Mouse (Mus musculus) kidney, postnatal 36 days (tissue): ENCODE measurements at regions not wholly inside any gene's neighbourhood (a gene's known extent, or its start where the extent isn't known, plus 50 kb on each side); places are given as distances from the start of the nearest gene placed in this dataset.

ENCODE experiments used
- DNase-seq, 2 experiments: peaks; one replicate each; pipeline ENCODE4 v3.0.0; 2021 to 2022; ENCODE audit warnings: mixed read lengths in 2 of 2

DNA sequence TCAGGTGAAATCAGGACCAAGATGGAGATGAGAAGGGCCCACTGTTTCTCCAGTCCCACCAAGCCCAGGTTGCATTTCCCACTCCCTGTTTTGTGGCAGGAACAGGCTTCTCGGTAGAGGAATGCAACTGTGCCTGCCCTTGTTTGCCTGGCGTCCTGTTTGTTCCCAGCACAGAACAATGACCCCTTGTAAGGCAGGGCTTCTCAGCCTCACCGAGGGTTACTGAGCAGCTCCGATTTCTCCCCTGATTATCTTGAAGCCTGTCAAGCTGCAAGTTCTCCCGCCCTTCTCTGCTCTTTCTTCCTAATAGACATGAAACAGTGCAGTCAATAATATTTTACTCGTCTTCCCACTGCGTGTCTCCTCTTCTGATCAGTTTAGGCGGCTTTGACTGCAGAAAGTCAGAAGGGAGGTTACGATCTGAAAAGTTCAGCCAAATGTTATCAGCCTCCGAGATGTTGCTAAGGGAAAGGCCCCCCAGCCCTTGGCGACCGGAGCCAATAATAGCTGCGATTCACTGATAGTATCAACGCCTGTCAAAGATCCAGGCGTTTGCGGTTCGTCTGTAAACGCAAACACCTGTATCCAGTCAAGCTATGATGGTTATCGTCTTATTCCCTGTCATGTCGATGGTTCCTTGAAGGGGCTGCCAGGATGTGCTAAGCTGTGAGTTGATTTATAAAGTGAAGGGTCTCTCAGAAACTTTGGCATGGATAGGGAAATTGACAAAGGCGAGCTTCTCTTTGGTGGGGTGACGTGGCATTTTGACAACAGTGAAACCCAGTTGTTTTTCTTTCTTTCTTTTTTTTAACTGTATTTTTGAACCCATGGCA, 287.7 kb upstream of the Zfp507 start:
- DNase-seq: peak; percentile 8 to 14

DNA sequence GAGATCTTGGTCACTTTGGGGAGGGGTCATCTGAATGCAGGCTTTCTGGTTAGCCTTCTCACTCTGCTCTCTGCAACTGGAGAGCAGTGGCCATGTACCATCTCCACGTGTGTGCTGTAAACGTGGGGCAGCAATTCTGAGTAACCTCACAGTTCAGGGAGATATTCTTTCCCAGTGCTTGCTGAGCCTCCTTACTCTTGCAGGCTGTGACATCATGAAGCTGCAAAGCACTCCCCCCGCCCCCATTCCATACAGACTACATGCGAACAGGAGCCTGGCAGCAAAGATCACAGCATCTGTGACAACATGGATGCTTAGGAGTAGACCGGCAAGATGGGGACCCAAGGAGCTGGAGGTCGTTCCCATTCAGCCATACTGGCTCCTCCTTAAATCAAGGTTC, 284.8 kb upstream of the Zfp507 start:
- no peak for DNase-seq

DNA sequence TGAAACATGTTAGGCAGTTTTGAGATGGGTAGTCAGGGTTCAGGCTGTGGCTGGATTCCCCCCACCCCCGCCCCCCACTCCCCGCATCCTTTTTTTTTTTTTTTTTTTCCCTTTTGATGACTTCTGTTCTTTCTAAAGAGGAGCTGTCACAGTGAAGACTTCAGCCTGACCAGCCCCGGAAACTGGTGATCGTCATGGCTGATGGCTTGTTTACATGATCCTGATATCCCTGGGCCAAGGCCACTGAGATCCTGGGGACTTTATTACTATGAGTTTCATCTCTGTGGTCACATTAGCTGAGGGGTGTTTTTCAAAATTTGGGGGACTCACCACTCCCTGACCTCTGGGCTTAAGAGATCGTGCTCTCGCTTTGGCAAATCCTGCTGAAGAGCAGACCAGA, 275.9 kb upstream of the Zfp507 start:
- peak in 1 of 2 experiments; percentile 13 for DNase-seq

DNA sequence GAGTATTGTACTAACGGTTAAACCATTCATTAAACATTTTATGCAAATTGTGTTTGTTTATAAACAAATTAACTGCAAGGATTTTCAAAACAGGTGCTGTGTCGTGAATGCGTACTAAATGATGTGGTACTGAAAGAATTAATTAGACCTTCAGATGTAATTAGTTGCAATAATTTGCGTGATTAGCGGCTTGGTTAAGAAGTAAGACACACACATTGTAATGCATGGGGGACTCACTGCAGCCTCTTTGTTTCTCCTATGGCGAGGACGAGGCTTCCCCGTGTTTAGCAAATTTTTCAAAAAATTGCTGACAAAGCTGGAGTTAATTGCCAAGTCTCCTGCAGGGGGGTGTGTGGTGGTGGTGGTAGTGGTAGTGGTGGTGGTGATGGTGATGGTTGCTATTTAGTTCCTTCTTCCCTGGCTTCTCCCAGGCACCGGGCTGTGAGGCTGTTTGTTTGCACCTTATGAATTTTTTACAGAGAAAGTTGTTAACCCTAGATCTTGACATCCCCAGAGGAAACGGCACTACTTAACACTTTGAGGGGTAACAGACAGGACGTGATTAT, 275.4 kb upstream of the Zfp507 start:
- no peak for DNase-seq

DNA sequence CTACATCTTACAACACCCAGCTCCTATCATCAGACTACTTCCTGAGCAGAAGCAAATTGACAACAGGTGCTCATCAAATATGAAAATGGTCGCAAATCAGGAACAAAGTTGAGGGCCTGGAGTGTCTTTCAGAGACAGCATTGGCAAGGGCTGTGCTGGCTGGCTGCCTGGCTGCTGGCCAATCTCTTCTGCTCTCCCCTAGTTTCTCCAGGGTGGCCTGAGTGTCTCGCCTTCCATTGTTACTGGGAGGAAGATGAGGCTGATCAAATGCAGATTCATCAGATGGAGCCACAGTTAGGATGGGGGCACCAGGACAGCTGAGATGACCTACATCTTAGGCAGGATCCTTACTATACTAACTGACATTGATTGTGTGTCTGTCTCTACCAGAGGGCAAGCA, 274.5 kb upstream of the Zfp507 start:
- no peak for DNase-seq

DNA sequence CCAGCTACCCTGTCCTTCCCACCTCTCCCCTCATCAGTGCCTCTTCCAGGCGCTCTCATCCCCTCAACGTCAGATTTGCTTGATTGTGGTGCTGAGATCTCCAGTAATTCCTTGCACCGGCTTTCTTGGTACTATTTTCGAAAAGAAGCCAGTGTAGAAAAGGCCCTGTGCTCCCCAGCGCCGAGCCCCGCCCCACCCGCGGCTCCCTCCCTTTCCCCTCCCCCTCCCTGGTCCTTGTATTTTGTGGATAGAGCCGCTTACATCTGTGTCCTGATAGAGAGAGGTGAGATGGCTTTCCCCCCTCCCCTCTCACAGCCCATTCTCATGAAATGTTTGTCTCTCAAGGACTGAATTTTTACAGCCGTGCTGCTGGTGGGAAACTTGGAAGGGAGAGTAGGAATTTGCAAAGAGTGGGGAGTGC, 273.2 kb upstream of the Zfp507 start:
- DNase-seq: no peak

DNA sequence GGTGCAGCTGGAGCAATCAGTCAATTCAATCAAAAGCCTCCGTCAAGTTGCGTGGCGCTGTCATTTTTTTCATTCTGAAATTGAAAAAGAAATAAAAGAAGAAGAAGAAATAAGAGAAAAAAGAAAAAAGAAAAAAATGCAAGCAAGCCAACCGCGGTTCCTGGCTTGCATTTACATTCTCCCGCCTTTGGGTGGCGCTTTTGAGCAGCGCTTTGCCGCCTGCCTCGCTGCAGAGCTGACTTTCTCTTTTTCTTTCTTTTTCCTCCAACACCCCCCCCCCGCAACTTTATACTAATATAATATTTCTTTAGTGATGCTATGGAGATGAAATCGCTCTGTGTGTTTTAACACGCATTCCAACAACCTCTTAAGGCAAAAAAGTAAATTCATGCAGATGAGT, 269.0 kb upstream of the Zfp507 start:
- peak in 1 of 2 experiments; percentile 54 for DNase-seq

DNA sequence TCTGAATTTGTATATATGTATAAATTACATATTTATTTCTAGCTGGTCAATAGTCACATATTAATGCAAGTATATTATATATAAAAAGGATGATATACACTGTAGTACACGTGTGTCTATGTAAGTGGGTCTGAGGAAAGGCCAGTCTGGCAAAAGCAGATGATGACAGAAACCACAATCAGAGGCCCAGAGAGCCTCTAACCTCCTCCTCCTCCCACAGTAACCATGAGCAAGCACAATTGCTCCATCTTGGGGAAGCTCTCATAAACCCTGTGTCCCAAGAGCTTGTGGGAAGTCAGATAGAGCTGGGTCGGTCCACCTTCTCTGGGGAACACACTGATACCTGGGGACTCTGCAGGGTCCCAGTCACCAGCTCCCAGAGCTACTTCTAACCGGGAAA, 263.9 kb upstream of the Zfp507 start:
- DNase-seq: no peak

DNA sequence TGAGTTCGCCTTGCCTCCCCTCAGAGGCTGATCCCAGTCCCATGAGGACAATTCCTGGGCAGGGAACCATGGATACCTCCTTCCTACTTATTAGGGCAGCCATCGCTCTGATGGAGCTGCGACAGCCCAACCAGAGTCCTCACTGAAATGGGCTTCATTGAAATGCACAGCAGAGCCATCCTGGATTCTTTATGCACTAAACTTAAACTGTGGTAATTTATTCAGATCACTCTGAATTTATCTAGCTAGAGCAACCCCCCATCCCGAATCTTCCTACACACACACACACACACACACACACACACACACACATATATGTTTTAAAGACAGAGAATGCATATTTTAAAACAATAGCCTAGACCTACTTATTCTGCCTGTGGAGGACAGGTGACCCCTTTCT, 258.9 kb upstream of the Zfp507 start:
- no peak for DNase-seq

DNA sequence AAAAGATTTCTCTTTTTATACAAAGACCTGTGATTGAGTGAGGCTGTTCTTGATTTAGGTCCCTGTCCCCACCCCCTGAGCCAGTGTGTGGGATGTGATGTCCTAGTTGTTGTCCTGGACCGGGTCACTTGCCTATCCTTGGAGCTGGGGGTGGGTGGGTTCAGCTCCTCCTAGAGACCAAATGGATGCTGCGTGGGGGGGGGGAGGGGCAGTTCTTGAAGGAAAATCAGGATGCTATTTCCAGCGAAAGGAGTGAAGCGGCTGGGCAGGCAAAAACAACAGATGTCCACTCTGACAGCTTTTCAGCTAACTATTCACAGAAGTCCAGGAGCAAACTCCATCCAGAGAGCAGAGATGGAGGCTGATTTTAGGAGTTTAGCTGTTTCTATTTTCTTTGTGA, 257.6 kb upstream of the Zfp507 start:
- no peak for DNase-seq

DNA sequence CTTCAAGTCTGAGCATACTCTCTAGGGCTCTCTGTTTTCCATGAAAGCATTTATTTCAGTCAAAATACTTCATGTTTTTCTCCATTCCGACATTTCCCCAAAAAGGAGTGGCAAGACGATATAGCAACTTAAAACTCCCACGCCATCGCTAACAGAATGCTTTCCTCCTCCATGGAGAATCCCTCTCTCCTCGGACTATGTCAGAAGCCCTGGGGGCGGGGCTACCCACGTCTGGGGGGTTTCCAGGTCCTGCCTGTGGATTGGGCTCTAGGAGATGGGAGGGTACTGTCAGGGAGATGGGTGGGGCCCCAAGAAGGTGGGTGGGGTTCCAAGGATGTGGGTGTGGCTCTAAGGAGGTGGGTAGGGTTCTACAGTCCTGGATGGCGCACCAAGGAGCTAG, 243.2 kb upstream of the Zfp507 start:
- DNase-seq: no peak

DNA sequence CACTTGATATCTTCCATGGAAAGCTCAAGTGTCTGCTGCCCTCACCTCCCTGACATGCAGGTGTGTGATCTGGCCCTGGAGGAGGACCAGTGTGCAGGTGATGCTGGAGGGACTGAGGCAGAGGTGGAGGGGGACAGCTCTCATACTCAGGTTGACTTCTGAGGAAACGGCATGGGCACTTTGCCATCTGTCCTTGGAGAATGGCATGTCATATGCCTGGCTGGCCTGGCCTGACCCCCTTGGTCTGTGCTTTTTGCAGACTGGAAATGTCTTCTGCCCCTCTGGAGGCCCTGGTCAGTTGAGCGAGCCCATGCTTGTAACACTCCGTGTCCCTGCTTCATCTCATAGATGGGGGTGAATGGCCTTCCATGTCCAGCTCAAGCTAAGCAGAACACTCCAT, 229.1 kb upstream of the Zfp507 start:
- no peak for DNase-seq

DNA sequence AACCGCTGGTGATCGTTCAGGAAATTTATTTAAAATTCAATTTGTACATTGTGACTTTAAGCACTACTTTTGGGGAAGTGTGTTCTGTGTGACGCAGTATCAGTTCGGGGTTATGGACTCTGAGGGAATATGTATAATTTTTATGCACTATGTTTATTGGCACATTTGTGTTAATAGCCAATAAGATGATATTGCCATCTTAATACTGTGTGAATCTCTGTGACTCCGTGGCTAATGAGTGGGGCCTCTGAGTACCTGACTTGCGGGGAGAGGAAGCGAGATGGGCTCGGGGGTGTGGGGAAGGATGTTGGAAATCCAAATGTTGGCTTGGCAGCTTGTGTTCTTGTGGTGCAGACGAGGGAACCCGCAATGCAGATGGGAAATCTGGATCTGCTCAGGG, 220.2 kb upstream of the Zfp507 start:
- DNase-seq: no peak

DNA sequence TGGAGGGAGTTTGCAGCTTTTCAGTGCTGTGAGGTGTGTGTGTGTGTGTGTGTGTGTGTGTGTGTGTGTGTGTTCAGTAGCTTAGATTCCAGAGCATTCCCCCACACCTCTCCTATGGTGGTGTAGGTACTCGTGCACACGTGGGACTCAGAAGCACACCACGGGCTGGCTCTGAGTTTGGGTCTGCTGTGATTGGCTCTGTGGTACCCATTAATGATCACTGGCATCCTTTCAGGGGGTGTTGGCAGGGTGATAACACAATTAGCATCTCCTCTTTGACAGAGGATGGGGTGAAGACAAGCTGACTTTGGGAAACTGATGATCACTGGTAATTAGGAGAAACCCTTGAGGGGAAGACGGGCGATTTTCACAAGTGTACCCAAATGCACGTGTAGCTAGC, 219.7 kb upstream of the Zfp507 start:
- DNase-seq: no peak

DNA sequence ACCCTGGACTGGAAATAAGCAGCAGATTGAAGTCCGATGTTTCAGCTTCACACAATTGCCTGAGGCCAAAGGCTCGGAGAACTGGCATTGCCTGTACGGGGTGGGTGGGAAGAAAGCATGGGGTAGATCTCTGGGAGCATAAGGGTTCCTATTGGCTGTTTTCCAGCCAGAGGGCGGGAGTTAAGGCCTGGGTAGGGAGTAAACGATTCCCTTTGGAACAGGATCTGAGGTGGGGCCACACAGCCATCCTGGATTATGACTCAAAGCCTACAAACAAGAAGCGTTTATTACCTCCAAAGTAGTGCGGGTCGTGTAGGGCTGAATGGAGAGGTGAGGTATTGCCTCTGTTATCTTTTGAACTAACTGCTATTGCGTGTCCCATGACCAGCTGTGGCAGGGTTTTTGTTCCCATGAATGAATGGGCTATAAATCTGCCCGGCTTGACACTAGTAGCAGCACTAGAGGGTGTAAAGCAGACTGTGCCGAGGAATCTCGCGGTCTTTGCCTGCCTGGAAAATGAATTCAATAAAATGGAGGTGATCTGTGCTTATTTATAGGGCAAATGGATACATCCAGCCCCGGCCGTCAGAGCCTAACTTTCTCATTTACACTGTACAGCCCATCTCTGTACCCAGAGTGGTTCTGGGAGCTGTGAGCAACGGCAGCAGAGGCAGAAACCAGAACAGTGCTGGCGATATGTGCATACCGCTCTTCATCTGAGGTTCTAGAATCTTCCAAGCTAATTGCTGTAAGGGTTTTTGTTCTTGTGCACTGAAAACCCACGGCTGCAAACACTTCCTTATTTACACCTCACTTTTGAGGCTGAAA, 214.3 kb upstream of the Zfp507 start:
- DNase-seq: peak; percentile 1

DNA sequence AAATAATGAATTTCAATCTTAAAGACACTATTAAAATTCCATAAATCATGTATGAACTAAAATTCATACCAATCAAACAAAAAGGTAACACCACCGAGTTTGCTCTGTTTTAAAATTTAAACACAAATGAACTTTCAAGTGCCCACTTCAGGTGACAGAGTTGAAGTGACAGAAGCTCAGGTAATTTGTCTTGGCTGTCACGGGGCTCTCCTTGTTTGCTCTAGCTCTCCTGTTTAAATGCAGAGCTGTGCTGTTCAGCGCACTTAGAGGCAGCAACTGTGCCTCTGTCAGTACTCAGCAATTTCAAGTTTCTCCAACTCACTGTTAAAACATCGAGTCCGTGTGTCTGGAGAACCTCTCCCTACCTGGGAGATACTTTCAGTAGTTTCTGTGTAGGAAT, 193.8 kb upstream of the Zfp507 start:
- no peak for DNase-seq

DNA sequence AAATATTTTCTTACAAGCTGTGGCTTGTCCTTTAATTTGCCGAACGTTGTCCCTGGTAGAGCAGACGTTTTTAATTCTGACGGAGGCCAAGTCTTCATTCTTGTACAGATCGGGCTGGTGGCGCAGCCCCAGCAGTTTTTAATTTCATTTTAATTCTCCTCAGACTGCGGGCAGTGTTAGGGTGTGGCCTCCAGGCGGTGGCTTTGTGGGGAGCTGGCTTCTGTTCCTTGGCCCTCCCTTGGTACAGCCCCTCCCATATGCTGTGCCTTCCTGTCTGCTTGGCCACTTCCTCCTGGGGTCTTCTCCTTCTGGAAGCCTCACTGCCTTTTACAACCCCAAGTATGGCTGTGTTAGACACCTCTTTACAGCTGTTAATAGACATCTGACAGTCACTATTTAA, 189.7 kb upstream of the Zfp507 start:
- DNase-seq: no peak

DNA sequence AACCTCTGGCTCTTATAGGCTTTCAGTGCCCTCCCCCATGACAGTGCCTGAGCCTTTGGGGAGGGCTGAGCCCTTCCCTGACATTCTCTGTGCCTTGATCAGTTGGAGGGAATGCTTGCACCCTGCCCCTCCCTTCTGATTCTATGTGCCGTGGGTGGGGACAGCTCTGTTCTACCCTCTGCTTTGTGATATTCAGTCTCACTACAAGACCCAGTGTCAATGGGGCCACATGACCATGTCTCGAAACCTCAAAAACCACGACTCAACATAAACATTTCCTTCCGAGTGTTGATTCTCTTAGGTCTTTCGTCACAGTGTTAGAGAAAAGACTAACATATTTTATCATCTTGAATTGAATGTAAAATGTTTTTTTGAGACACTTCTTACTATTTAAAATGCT, 188.3 kb upstream of the Zfp507 start:
- no peak for DNase-seq

DNA sequence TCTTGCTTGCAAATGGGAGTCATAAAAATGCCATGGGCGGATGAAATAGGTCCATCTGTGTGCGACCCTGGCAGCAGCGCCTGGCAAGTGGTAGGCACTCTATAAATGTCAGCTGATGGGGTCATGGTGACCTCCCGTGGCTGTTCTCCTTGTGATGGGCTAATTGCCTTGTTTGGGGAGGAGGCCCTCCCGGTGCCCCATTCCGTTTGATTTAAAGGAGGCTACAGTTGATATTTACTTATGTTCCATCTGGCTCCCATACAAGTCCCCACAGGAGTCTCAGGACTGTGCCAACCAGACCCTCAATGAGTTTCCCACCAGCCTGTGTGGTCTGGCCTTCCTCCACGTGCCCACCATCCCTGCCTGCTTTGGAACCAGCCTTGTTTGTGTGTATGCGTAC, 186.7 kb upstream of the Zfp507 start:
- no peak for DNase-seq

DNA sequence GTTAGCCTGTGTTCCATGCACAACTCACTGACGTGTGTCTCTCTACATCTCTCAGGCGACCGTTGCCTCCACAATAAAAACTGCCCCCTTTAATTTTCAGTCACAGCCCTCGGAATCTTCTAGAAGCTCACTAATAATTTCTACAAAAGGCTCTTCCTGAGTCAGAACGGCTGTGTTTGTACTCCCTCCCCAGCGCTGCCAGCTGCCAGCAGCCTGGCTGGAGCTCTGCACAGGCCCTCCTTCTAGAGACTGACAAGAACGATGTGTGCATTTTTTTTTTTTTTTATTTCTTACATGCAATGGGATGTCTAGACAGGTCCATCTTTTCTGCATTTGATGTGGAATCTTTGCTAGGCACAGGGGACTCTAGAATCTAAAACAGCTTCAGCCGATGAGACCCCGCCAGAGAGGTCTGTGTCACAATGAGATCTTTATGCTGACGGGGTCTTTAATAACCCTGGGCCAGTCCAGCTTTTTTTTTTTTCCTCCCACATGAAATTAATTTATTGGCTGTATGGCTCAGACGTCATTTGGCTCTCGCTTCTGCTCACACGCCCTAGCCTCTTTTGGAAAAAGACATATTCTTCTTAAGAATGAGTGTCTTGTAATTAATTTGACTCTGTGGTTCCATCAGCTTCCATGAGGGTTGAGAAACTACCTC, 185.8 kb upstream of the Zfp507 start:
- DNase-seq: no peak

DNA sequence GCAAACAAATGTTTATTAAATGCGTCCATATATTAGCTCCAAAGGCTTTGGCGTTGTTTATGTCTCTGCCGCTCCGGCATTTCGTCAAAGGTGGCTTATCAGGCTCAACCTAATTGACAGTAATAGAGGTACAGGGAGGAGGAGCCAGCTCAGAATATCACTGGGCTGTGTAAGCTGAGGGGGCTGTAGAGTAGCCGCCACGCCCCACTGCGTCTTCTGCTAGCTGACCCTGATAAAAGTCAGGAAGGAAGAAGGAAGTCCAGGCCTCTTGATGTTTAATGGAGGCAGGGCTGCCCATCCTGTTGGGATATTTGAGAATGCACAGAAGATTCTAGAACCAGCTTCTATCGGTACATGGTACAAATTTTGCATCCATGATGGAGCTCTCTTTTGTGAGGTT, 175.2 kb upstream of the Zfp507 start:
- DNase-seq: no peak

DNA sequence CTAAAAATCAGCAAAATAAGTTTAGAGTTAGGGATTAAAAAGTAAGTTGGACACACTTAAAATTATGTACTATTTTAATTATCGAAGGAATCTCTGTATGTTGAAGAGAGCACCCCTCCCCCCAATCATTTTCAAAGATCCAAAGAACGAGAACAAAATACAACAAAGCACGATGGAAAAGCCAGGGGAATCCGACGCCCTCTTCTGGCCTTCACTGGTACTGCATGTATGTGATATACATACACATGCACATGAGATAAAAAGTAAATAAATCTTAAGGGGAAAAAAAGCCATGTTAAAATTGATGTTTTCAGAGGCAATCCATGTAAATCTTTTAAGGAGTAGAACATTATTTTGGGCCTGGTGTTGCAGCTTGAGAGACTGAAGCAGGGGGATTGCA, 155.9 kb upstream of the Zfp507 start:
- peak in 1 of 2 experiments; percentile 26 for DNase-seq

DNA sequence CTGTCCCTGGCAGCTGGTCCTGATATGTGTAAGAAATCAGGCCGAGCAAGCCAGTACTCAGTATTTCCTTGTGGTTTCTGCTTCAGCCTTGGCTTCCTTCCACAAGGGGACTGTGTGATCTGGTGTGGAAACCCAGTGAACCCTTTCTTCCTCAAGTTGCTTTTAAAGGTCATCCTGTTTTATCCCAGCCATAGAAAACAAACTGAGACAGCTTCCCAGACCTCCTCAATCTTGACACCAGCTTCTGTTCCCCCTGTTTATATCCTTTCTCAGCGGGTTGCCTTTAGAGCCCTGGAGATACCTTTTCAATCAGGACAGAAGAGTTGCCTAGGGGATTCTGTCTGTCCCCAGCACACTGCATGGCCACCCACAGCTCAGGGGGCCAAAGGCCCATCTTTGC, 155.2 kb upstream of the Zfp507 start:
- peak; percentile 17 to 25 for DNase-seq
